Mouse (Mus musculus): ENCODE measurements around the gene Lrch1. TPM values are rescaled to one million over a fixed set of nuclear protein-coding genes. Genes with fewer than 3 reads are reported as not detected.

The Lrch1 gene
- polyA plus RNA-seq, 1 experiment from 2014 or later = 9.8 TPM

DNA sequence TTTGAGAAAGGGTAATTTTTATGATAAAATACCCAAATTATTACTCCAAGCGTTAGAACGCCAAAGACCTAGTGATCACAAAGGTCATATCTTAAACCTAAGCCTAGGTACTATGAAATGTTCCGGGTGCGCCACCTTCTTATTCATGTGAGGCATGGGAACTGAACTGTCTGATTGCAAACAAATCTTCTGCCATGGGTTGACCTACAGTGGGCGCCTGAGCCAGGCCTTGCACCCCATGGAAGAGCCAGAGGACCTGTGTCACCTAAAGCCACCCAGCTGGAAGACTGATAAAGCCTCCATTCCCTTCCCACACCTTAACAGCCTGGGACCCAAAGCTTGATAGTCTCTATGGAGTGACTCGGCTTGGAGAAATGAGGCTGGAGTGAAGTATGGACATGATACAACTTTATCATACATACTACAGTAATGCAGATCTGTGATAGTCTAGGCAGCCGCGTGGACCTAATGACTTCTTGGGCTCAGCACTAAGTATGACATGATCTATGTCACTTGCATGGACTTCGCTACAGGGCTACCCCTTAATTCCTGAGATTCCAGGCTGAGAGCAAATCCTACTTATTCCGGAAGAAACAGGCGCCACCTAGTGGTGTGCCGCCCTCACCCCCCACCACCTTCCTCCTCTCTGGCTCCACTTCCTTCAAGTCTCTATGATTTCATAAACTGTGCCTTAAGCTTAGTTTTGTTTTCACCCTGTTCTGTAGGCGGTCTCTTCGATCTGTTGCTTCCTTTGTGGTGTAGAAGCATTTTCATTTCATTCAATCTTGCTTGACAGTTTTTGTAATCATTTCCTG, 957 bp upstream of the Lrch1 start:
- Histone ChIP-seq H3K36me3 (ENCODE audit: control insufficient read depth, insufficient read depth, low read length) (no peaks in the 10 kb centered on the region), H3K4me1 (ENCODE audit: control insufficient read depth, insufficient read depth, low read length) (peaks cover 7% of the 10 kb centered on the region), H3K9ac (ENCODE audit: low read depth, low read length) (no peak overlapping the region), H3K9me3 (ENCODE audit: control insufficient read depth, low read length) (no peaks in the 10 kb centered on the region), H3K4me3 (ENCODE audit: low read length) (no peak overlapping the region), H3K27ac (ENCODE audit: low read length) (0 out of 2 replicates have a peak overlapping the region, but pooled peaks have one; percentile 88), H3K27me3 (replicated peaks; ENCODE audit: control insufficient read depth, insufficient read depth, low read length) (no peaks in the 10 kb centered on the region), H3K4me2 (ENCODE audit: low read depth, low read length) (peak overlapping the region; percentile 58)
- peak; percentile 26 for ATAC-seq
- 43% methylated on average over 14 of the region's 14 CpGs for WGBS

GRCm38 (mm10) chr14:74948014-74948396, 329 bp upstream of the Lrch1 start:
- Histone ChIP-seq H3K4me2 (ENCODE audit: low read depth, low read length) (peak overlapping the region; percentile 58), H3K4me1 (ENCODE audit: control insufficient read depth, insufficient read depth, low read length) (peaks cover 8% of the 10 kb centered on the region), H3K4me3 (ENCODE audit: low read length) (peak overlapping the region; percentile 85), H3K27me3 (replicated peaks; ENCODE audit: control insufficient read depth, insufficient read depth, low read length) (no peaks in the 10 kb centered on the region), H3K9me3 (ENCODE audit: control insufficient read depth, low read length) (no peaks in the 10 kb centered on the region), H3K9ac (ENCODE audit: low read depth, low read length) (peak overlapping the region; percentile 91), H3K36me3 (ENCODE audit: control insufficient read depth, insufficient read depth, low read length) (no peaks in the 10 kb centered on the region), H3K27ac (ENCODE audit: low read length) (peak overlapping the region; percentile 88)
- 28% methylated on average over 13 of the region's 13 CpGs for WGBS
- ATAC-seq = no peak

GRCm38 (mm10) chr14:74946751-74947375, 813 bp downstream of the Lrch1 start:
- Histone ChIP-seq H3K9ac (ENCODE audit: low read depth, low read length) (peak overlapping the region; percentile 91), H3K36me3 (ENCODE audit: control insufficient read depth, insufficient read depth, low read length) (no peaks in the 10 kb centered on the region), H3K9me3 (ENCODE audit: control insufficient read depth, low read length) (no peaks in the 10 kb centered on the region), H3K4me2 (ENCODE audit: low read depth, low read length) (peak overlapping the region; percentile 58), H3K4me1 (ENCODE audit: control insufficient read depth, insufficient read depth, low read length) (peaks cover 13% of the 10 kb centered on the region), H3K4me3 (ENCODE audit: low read length) (peak overlapping the region; percentile 85), H3K27ac (ENCODE audit: low read length) (peak overlapping the region; percentile 88), H3K27me3 (replicated peaks; ENCODE audit: control insufficient read depth, insufficient read depth, low read length) (no peaks in the 10 kb centered on the region)
- under 1% methylated on average over 56 of the region's 56 CpGs for WGBS
- ATAC-seq = peak; percentile 70

DNA sequence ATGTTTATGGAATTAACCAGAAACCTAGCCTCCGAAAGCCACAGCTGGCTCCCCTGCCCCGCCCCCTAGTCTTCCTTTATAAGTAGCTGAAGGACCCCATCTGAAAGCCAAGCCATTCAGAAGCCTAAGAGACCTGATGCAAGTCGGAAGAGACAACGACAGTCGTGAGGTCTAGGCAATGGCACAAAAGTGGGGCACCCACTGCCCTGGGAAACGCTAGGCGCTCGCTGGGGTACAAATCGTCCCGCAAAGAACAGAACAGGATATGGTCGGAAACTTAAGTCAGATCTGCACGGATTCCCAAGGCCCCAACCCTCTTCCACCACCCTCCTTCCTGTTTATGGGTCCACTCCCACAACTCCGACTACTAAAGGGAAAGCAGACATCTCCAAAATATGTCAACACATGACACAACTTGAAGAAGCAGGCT, 1.3 kb downstream of the Lrch1 start:
- Histone ChIP-seq H3K4me1 (ENCODE audit: control insufficient read depth, insufficient read depth, low read length) (peaks cover 13% of the 10 kb centered on the region), H3K4me3 (ENCODE audit: low read length) (peak overlapping the region; percentile 85), H3K9me3 (ENCODE audit: control insufficient read depth, low read length) (no peaks in the 10 kb centered on the region), H3K36me3 (ENCODE audit: control insufficient read depth, insufficient read depth, low read length) (no peaks in the 10 kb centered on the region), H3K4me2 (ENCODE audit: low read depth, low read length) (peak overlapping the region; percentile 58), H3K27me3 (replicated peaks; ENCODE audit: control insufficient read depth, insufficient read depth, low read length) (no peaks in the 10 kb centered on the region), H3K9ac (ENCODE audit: low read depth, low read length) (peak overlapping the region; percentile 91), H3K27ac (ENCODE audit: low read length) (peak overlapping the region; percentile 88)
- peak; percentile 28; the same call in 1 of the 2 replicates for ATAC-seq
- 4% methylated on average over 13 of the region's 13 CpGs for WGBS

DNA sequence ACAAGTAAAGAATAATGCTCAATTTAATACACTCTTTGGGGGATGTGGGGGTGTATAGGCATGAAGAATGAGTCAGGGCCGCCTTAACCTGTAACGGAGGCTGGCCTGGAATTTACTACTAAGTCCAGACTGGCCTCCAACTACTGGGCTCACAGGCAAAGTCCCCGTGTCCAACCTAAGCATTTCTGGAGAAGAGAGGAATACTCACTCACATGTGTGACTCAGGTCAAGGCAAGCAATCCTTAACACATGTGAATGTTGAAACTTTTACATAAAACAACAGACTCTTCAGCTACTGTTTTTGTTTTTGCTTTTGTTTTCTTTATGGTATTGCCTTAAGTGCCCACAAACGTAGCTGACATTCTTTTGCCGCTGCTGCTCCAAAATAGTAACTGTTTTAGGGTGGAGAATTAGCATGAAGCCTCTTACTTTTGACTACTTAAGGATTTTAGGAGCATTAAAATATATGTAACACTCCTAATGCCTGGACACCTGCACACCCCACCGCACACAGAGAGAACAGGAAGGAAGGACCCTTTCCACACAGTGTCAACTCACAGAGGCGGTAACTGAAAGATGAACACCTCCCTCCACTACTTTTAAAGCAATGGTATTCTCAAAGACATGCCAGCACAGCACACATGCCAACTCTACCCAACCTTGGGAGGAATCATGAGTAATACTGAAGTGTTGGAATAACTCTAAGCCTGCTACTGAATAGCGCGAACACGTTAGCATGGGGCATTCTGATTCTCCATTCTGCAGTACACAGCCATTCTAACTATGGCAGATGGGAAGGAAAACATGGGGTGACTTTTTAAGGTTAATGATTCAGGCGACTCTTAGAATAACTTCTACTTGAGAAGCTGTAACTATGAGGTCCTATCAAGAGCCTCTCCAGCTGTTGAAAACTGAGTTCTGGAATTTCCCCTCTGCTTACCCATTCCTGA, 2.1 kb downstream of the Lrch1 start:
- Histone ChIP-seq H3K36me3 (ENCODE audit: control insufficient read depth, insufficient read depth, low read length) (no peaks in the 10 kb centered on the region), H3K27ac (ENCODE audit: low read length) (no peak overlapping the region), H3K4me3 (ENCODE audit: low read length) (peak overlapping the region; percentile 85), H3K9ac (ENCODE audit: low read depth, low read length) (peak overlapping the region; percentile 91), H3K27me3 (replicated peaks; ENCODE audit: control insufficient read depth, insufficient read depth, low read length) (no peaks in the 10 kb centered on the region), H3K4me2 (ENCODE audit: low read depth, low read length) (peak overlapping the region; percentile 58), H3K4me1 (ENCODE audit: control insufficient read depth, insufficient read depth, low read length) (peaks cover 13% of the 10 kb centered on the region), H3K9me3 (ENCODE audit: control insufficient read depth, low read length) (no peaks in the 10 kb centered on the region)
- no peak for ATAC-seq
- 73% methylated on average over 11 of the region's 11 CpGs for WGBS

GRCm38 (mm10) chr14:74944128-74944755, 3.4 kb downstream of the Lrch1 start:
- no peak overlapping the region for H3K27ac ChIP-seq (ENCODE audit: low read length)
- WGBS = 86% methylated on average over 7 of the region's 7 CpGs
- no peak overlapping the region for H3K4me3 ChIP-seq (ENCODE audit: low read length)
- no peaks in the 10 kb centered on the region for H3K9me3 ChIP-seq (ENCODE audit: control insufficient read depth, low read length)
- no peak overlapping the region for H3K4me2 ChIP-seq (ENCODE audit: low read depth, low read length)
- no peaks in the 10 kb centered on the region for H3K27me3 ChIP-seq (replicated peaks; ENCODE audit: control insufficient read depth, insufficient read depth, low read length)
- H3K4me1 ChIP-seq (ENCODE audit: control insufficient read depth, insufficient read depth, low read length) = peaks cover 13% of the 10 kb centered on the region
- no peak for ATAC-seq
- no peaks in the 10 kb centered on the region for H3K36me3 ChIP-seq (ENCODE audit: control insufficient read depth, insufficient read depth, low read length)
- no peak overlapping the region for H3K9ac ChIP-seq (ENCODE audit: low read depth, low read length)

DNA sequence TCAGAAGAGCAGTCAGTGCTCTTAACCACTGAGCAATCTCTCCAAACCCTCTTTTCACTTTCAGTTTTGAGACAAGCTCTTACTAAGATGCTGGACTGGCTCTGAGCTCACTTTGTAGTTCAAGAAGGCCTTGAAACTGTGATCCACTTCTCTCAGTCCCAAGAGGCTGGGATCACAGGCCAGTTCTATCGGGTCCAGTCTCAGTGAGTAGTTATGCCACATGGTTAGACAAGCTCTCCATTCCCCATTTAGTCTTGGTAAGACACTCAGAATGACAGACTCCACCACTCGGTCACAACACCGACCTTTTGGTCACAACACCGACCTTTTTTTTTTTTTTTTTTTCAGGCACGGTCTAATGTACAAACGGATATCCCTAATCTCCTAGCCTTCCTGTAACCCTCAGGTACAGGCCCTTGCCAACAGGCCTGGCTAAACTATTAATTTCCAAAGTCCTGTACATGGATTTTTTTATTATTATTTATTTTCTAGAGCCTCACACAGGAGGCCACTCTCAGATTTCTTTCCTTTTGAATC, 4.0 kb downstream of the Lrch1 start:
- ATAC-seq = no peak
- Histone ChIP-seq H3K4me2 (ENCODE audit: low read depth, low read length) (no peak overlapping the region), H3K36me3 (ENCODE audit: control insufficient read depth, insufficient read depth, low read length) (no peaks in the 10 kb centered on the region), H3K27me3 (replicated peaks; ENCODE audit: control insufficient read depth, insufficient read depth, low read length) (no peaks in the 10 kb centered on the region), H3K4me1 (ENCODE audit: control insufficient read depth, insufficient read depth, low read length) (peaks cover 12% of the 10 kb centered on the region), H3K9me3 (ENCODE audit: control insufficient read depth, low read length) (no peaks in the 10 kb centered on the region), H3K4me3 (ENCODE audit: low read length) (no peak overlapping the region), H3K27ac (ENCODE audit: low read length) (no peak overlapping the region), H3K9ac (ENCODE audit: low read depth, low read length) (no peak overlapping the region)
- 87% methylated on average over 6 of the region's 6 CpGs for WGBS

- H3K9me3 ChIP-seq (ENCODE audit: control insufficient read depth, low read length) = no peaks in the 10 kb centered on the region
- no peaks in the 10 kb centered on the region for H3K27me3 ChIP-seq (replicated peaks; ENCODE audit: control insufficient read depth, insufficient read depth, low read length)
- no peak for ATAC-seq
- H3K4me1 ChIP-seq (ENCODE audit: control insufficient read depth, insufficient read depth, low read length) = peaks cover 6% of the 10 kb centered on the region
- no peak overlapping the region for H3K4me2 ChIP-seq (ENCODE audit: low read depth, low read length)
- no peak overlapping the region for H3K27ac ChIP-seq (ENCODE audit: low read length)
- no peak overlapping the region for H3K4me3 ChIP-seq (ENCODE audit: low read length)
- H3K36me3 ChIP-seq (ENCODE audit: control insufficient read depth, insufficient read depth, low read length) = no peaks in the 10 kb centered on the region
- 58% methylated on average over 8 of the region's 8 CpGs for WGBS
- no peak overlapping the region for H3K9ac ChIP-seq (ENCODE audit: low read depth, low read length)
These were observed 4.7 kb downstream of the Lrch1 start for GRCm38 (mm10) chr14:74943024-74943423.

Measured in intestine, embryonic 16.5 days (tissue).